Mouse (Mus musculus) brain, embryonic 14.5 days (tissue): Measurements from ENCODE around the gene A430005L14Rik.

ENCODE experiments used
- CTCF ChIP-seq: fragments of 200-500 bp; IDR thresholded peaks from 2 replicates; pipeline ENCODE4 v1.5.1; 2012; ENCODE audit warnings: inconsistent platforms, mild to moderate bottlenecking, moderate library complexity, borderline replicate concordance; ENCODE audit not compliant: insufficient read depth, insufficient read length; ENCODE audit errors: extremely low read depth
- POLR2A ChIP-seq: fragments of 200-500 bp; IDR thresholded peaks from 2 replicates; pipeline ENCODE4 v1.6.1; 2012; ENCODE audit warnings: mild to moderate bottlenecking, inconsistent platforms, borderline replicate concordance; ENCODE audit not compliant: poor library complexity, insufficient read depth, insufficient read length, severe bottlenecking; ENCODE audit errors: extremely low read depth

GRCm38 (mm10) chr4:153975768-153976167 is 18.7 kb downstream of the A430005L14Rik start:
- TF ChIP-seq CTCF: no peak
- TF ChIP-seq POLR2A: no peak
